Comparison of ENCODE assay signal across 11 mouse cellular contexts in genomic region chr12:112163981-112164839, GRCm38 (mm10). TPM values are rescaled to one million over a fixed set of nuclear protein-coding genes. Genes with fewer than 3 reads are reported as not detected.
DNase-seq lines count a peak whose midpoint lies in the region; ATAC-seq lines count a peak whose summit lies in the region.
"Had no signal": no experiment of that assay in that cellular context is flagged by ENCODE, and none has a peak within 500 bp of the region (broad histone marks: within the 10 kb centered on the region; RNA-seq: fewer than 3 reads in every experiment).

No protein-coding gene starts in this region.

- no peak for DNase-seq in kidney, postnatal 14 days
- DNase-seq in embryonic facial prominence, embryonic 11.5 days (ENCODE audit: low spot score), result no peak
- no peak for DNase-seq in adrenal gland, adult 18-20 months (ENCODE audit: low spot score in 2 of 2)
- no peak for DNase-seq in right cerebral cortex, postnatal 4 days
- no peak for DNase-seq in spleen, adult 18-20 months
- DNase-seq: adrenal gland, postnatal 10 days had no signal

- 44% methylated on average over 16 of the region's 16 CpGs for WGBS in kidney, embryonic 14.5 days
- 22% methylated on average over 16 of the region's 16 CpGs for WGBS in embryonic facial prominence, embryonic 11.5 days
- WGBS in intestine, embryonic 15.5 days, result 39% methylated on average over 16 of the region's 16 CpGs
- 20% methylated on average over 16 of the region's 16 CpGs for WGBS in neural tube, embryonic 12.5 days

- peaks cover 14% of the 10 kb centered on the region for H3K4me1 ChIP-seq in kidney, embryonic 14.5 days (ENCODE audit: control insufficient read depth, insufficient read depth, low read length)
- H3K4me1 ChIP-seq in embryonic facial prominence, embryonic 11.5 days (ENCODE audit: control insufficient read depth, insufficient read depth, low read length), result peaks cover 4% of the 10 kb centered on the region
- H3K4me1 ChIP-seq in intestine, embryonic 15.5 days (replicated peaks), result peaks cover 18% of the 10 kb centered on the region
- peaks cover 66% of the 10 kb centered on the region for H3K4me1 ChIP-seq in neural tube, embryonic 12.5 days

- H3K27me3 ChIP-seq in kidney, embryonic 14.5 days (ENCODE audit: control insufficient read depth, insufficient read depth, low read length), result peaks cover 3% of the 10 kb centered on the region; the same call in 1 of the 2 replicates
- H3K27me3 ChIP-seq in embryonic facial prominence, embryonic 11.5 days (ENCODE audit: control insufficient read depth, insufficient read depth, low read length), result no peaks in the 10 kb centered on the region
- H3K27me3 ChIP-seq in intestine, embryonic 15.5 days (replicated peaks), result no peaks in the 10 kb centered on the region
- H3K27me3 ChIP-seq in neural tube, embryonic 12.5 days (replicated peaks), result peaks cover 8% of the 10 kb centered on the region

- H3K4me3 ChIP-seq in kidney, embryonic 14.5 days (ENCODE audit: low read length), result no peak overlapping the region
- no peak overlapping the region for H3K4me3 ChIP-seq in embryonic facial prominence, embryonic 11.5 days (ENCODE audit: low read depth, low read length)
- H3K4me3 ChIP-seq in intestine, embryonic 15.5 days (replicated peaks), result no peak overlapping the region
- H3K4me3 ChIP-seq in neural tube, embryonic 12.5 days, result no peak overlapping the region

- ATAC-seq in kidney, embryonic 14.5 days (ENCODE audit: low FRiP score, low TSS enrichment), result peak; percentile 43; the same call in 1 of the 2 replicates
- ATAC-seq in embryonic facial prominence, embryonic 11.5 days (replicated peaks; ENCODE audit: insufficient number of reproducible peaks, low FRiP score, low TSS enrichment, low read depth), result peak; percentile 53; the same call in 1 of the 2 replicates
- ATAC-seq in intestine, embryonic 15.5 days, result peak; percentile 65
- peak; percentile 64 for ATAC-seq in neural tube, embryonic 12.5 days (ENCODE audit: low FRiP score, low read depth)
- ATAC-seq: lung, postnatal 0 days had no signal

- H3K9me3 ChIP-seq in kidney, embryonic 14.5 days (ENCODE audit: control insufficient read depth, low read length), result no peaks in the 10 kb centered on the region
- no peaks in the 10 kb centered on the region for H3K9me3 ChIP-seq in embryonic facial prominence, embryonic 11.5 days (replicated peaks; ENCODE audit: control insufficient read depth, low read length)
- no peaks in the 10 kb centered on the region for H3K9me3 ChIP-seq in intestine, embryonic 15.5 days
- no peaks in the 10 kb centered on the region for H3K9me3 ChIP-seq in neural tube, embryonic 12.5 days

- H3K36me3 ChIP-seq in kidney, embryonic 14.5 days (ENCODE audit: control insufficient read depth, insufficient read depth, low read length), result peaks cover 4% of the 10 kb centered on the region; the same call in 1 of the 2 replicates
- H3K36me3 ChIP-seq in embryonic facial prominence, embryonic 11.5 days (replicated peaks; ENCODE audit: control insufficient read depth, insufficient read depth, low read depth, low read length), result no peaks in the 10 kb centered on the region
- no peaks in the 10 kb centered on the region for H3K36me3 ChIP-seq in intestine, embryonic 15.5 days
- H3K36me3 ChIP-seq in neural tube, embryonic 12.5 days, result no peaks in the 10 kb centered on the region

- no peak overlapping the region for H3K27ac ChIP-seq in kidney, embryonic 14.5 days (ENCODE audit: low read depth, low read length)
- H3K27ac ChIP-seq in embryonic facial prominence, embryonic 11.5 days (replicated peaks; ENCODE audit: low read depth, low read length), result 0 out of 2 replicates have a peak overlapping the region, but pooled peaks have one; percentile 14
- peak overlapping the region; percentile 49; the same call in 1 of the 2 replicates for H3K27ac ChIP-seq in intestine, embryonic 15.5 days
- H3K27ac ChIP-seq in neural tube, embryonic 12.5 days, result no peak overlapping the region; the same call in 1 of the 2 replicates

- no peak overlapping the region for H3K9ac ChIP-seq in kidney, embryonic 14.5 days (ENCODE audit: low read depth, low read length)
- H3K9ac ChIP-seq in embryonic facial prominence, embryonic 11.5 days (replicated peaks; ENCODE audit: low read length), result peak overlapping the region; percentile 15; the same call in 1 of the 2 replicates
- H3K9ac ChIP-seq in intestine, embryonic 15.5 days, result no peak overlapping the region
- no peak overlapping the region for H3K9ac ChIP-seq in neural tube, embryonic 12.5 days

- no peak overlapping the region for H3K4me2 ChIP-seq in kidney, embryonic 14.5 days (replicated peaks; ENCODE audit: low read depth, low read length)
- H3K4me2 ChIP-seq in embryonic facial prominence, embryonic 11.5 days (ENCODE audit: low read depth, low read length), result no peak overlapping the region
- H3K4me2 ChIP-seq in intestine, embryonic 15.5 days (replicated peaks), result 0 out of 2 replicates have a peak overlapping the region, but pooled peaks have one; percentile 7
- peak overlapping the region; percentile 12; the same call in 1 of the 2 replicates for H3K4me2 ChIP-seq in neural tube, embryonic 12.5 days (replicated peaks)

RNA-seq across cellular contexts. Expression of gene Kif26a, which starts 18.2 kb away (rescaled TPM):
- 2.2 and 3.8 TPM in 2 replicates for polyA plus RNA-seq in kidney, embryonic 14.5 days (2014; fragmentation: Nextera tagmentation; extraction: Ambion mirVana)
- 1.8 and 2.6 TPM in 2 replicates for polyA plus RNA-seq in embryonic facial prominence, embryonic 11.5 days (2014; fragmentation: Nextera tagmentation; extraction: Ambion mirVana)
- 2.9 and 3.0 TPM in 2 replicates for polyA plus RNA-seq in intestine, embryonic 15.5 days (2015; fragmentation: Nextera tagmentation; extraction: Ambion mirVana)
- polyA plus RNA-seq in neural tube, embryonic 12.5 days (2016; fragmentation: Nextera tagmentation; extraction: Ambion mirVana), result 5.2 and 6.0 TPM in 2 replicates
- 1 to 10 TPM; 6.9 to 7.1 TPM for total RNA-seq in adrenal gland, adult 18-20 months (2021)

RNA-seq across cellular contexts. Expression of gene Aspg, which starts 57.7 kb away (rescaled TPM):
- 1.1 TPM in 2 replicates for polyA plus RNA-seq in kidney, embryonic 14.5 days (2014; fragmentation: Nextera tagmentation; extraction: Ambion mirVana)
- polyA plus RNA-seq in embryonic facial prominence, embryonic 11.5 days (2014; fragmentation: Nextera tagmentation; extraction: Ambion mirVana), result 0.18 and 0.31 TPM in 2 replicates
- 26.8 and 31.8 TPM in 2 replicates for polyA plus RNA-seq in intestine, embryonic 15.5 days (2015; fragmentation: Nextera tagmentation; extraction: Ambion mirVana)
- polyA plus RNA-seq in neural tube, embryonic 12.5 days (2016; fragmentation: Nextera tagmentation; extraction: Ambion mirVana), result 0.60 and 0.96 TPM in 2 replicates
- 10 to 100 TPM; 32.9 to 41.5 TPM for total RNA-seq in adrenal gland, adult 18-20 months (2021)
- total RNA-seq: gastrocnemius, adult 8-10 months had no signal

Comparison
In these comparisons a context has a peak if more than half of its experiments do, and no peak if none do; other contexts are left out.
1. H3K27ac ChIP-seq: peak in embryonic facial prominence, embryonic 11.5 days (single experiment) and intestine, embryonic 15.5 days (single experiment); none in kidney, embryonic 14.5 days (single experiment) and neural tube, embryonic 12.5 days (single experiment).
2. H3K4me2 ChIP-seq: peak in intestine, embryonic 15.5 days (single experiment) and neural tube, embryonic 12.5 days (single experiment); none in kidney, embryonic 14.5 days (single experiment) and embryonic facial prominence, embryonic 11.5 days (single experiment).
3. RNA of gene Aspg, which starts 57.7 kb away (polyA plus RNA-seq): 26.8 to 31.8 TPM in intestine, embryonic 15.5 days; 1.1 TPM in kidney, embryonic 14.5 days, 0.60 to 0.96 TPM in neural tube, embryonic 12.5 days and 0.18 to 0.31 TPM in embryonic facial prominence, embryonic 11.5 days; every median in the first group is over 10 times any median in the second.
4. Peak in every context shown above with its lines, with median percentiles within 50 percentile points of each other: ATAC-seq.